Mouse (Mus musculus) liver, adult (tissue): Measurements from ENCODE around the gene Ppm1b.

Experiments used
- GATA4 ChIP-seq: IDR thresholded peaks from 2 replicates; pipeline ENCODE4 v1.6.1; 2014; ENCODE audit warnings: mild to moderate bottlenecking, low read length; ENCODE audit not compliant: insufficient replicate concordance

Ppm1b gene

DNA sequence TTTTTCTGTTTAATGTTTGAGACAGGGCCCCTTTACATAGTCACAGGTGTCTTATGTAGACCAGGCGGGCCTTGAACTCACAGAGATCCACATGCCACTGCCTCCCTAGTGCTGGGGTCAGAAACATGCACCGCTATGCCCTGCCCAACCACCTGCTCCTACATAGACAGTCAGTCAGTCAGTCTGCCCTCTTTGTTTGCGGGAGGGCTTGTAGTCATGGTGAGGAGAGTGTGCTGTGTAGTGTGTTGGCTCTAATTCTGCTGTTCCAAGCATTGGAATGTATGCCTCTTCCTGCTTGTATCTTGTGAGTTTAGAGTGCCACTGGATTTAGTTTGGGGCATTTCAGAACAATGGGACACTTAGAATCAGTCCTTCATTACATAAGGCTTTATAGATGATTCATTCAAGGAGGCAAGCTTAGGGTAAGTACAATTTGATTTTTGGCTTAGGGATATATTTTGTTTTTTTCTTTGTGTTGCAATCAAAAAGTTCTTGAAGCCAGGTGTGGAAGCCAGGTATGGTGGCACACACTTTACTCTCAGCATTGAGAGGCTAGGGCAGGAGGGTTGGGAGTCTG, 31.4 kb downstream of the Ppm1b start:
- no peak for TF ChIP-seq GATA4

DNA sequence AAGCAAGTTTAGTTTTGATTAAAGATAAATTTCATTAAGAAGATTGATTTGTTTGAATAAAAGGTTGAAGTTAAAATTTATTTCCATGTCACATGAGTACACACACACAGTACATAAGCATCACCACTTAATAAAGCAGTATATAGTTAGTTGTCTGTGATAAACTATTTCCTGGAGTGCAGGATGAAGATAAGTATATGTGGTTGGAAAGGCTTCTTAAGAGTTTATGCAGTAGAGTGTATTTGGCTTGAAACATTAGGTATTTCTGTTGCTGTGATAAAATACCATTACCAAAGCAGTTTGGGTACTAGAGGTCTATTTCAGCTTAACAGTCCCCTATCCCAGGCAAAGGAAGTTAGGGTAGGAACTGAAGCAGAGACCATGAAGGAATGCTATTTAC, 32.0 kb downstream of the Ppm1b start:
- no peak for TF ChIP-seq GATA4

DNA sequence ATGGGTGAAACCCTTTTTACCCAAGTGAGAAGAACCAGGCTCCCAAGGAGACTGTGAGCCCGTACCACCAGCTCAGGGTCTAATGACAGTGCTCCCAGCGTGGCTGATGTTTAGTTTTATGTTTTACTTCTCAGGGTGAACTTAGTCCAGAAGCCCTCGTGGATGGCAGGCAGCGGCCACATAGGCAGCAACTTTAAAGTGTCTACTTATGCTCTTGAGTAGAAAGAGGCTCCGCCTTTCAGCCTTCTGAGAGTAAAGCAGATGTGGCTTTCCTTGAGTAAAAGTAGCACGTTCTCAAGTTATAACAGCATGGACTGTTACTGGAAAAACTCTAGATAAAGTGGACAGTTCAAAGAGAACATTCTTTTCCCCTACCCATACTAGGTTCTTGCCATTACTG, 39.3 kb downstream of the Ppm1b start:
- TF ChIP-seq GATA4: no peak

DNA sequence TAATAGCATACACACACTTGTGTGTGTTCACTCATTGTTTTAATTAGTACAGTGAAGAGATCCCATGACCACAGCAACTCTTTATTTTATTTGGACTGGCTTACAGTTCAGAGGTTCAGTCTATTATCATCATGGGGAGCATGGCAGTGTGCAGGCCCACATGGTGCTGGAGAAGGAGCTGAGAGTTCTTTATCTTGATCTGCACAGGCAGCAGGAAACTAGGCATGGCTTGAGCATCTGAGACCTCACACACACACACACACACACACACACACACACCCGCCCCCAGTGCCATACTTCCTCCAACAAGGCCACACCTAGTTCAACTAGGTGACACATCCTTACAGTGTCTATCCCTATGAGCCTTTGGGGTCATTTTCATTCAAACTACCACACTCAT, 41.1 kb downstream of the Ppm1b start:
- no peak for TF ChIP-seq GATA4

DNA sequence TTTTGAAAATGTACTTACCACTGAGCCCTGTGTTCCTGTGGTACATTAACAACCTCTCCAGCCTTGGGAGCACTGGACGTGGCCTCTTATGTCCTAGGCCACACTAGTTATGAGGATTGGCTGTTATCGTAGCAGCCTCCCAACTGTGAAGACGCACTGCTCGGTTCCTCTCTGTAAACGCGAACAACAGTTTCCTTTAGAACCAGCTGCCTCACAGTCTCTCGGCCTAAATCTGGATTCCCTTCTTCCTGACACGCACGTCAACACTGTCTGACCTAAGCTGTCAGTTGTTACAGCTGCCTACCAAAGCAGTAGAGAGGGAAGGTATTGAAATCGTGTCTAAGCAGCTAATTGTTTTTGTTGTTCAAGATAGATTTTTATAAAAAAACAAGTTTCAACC, 43.1 kb downstream of the Ppm1b start:
- TF ChIP-seq GATA4: no peak

DNA sequence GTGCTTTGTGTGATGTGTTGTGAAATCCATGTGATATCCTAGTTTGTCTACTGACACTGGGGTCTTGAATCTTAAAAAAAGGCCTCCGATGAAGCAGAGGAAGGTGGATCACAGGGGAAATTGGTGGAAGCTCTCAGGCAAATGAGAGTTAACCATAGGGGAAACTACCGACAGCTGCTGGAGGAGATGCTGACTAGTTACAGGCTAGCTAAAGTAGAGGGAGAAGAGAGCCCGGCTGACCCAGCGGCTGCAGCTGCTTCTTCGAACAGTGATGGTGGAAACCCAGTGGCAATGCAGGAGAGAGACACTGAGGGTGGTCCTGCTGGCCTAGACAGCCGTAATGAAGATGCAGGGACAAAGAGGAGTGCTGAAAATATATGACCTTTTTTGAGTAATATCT, 56.9 kb downstream of the Ppm1b start:
- TF ChIP-seq GATA4: no peak

DNA sequence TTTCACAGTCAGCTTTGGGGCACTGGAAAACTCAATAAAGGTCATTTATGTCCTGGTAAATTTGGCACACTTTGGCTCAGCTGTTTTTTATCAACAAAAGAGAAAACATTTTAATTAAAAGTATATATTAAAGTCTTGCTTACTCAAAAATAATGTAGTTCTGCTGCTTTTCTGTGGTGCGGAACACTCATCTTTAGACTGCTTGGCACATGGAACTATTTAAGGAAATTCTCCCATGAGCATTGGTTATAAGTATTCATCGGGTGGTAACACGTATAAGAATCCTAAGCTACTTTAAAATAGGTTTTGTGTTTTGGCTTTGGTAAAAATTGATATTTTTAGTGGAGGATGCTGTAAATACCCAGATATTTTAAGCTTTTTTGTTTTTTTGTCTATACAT, 58.1 kb downstream of the Ppm1b start:
- no peak for TF ChIP-seq GATA4

DNA sequence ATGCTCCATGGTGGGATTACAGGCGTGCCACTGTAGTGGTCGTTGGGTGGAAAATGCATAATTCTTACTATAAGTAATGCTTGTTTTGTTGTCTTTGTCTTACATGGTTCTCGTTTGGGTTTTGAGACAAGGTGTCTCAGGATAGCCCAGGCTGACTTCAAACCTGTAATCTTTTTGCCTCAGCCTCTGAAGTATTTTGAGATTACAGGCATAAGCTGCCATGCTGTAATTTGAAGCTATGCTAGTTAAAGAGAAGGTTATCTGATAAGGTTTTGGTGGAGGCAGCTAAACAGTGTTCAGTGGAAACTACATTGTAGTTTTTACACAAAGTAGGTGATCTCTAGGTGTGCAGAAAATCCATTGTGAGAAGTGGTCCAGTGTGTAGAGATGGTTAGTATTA, 61.8 kb downstream of the Ppm1b start:
- TF ChIP-seq GATA4: no peak

DNA sequence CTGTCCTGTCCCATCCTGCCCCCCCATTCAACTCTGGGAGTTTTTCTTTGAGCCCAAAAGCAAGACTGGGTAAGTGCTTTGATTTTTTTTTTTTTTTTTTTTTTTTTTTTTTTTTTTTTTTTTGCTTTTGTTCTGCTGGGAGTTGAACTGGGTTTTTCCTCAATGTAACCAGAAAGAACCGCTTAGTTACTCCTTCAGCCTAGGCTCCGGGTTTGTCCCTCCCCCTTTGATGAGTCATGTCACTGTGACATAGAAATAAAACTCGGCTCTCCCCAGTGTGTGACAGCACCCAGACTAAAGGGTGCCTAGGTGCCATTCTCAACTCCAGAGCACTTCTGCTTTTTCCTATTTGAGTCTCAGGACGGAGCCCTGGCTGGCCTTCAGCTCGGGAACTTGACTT, 62.3 kb downstream of the Ppm1b start:
- no peak for TF ChIP-seq GATA4

DNA sequence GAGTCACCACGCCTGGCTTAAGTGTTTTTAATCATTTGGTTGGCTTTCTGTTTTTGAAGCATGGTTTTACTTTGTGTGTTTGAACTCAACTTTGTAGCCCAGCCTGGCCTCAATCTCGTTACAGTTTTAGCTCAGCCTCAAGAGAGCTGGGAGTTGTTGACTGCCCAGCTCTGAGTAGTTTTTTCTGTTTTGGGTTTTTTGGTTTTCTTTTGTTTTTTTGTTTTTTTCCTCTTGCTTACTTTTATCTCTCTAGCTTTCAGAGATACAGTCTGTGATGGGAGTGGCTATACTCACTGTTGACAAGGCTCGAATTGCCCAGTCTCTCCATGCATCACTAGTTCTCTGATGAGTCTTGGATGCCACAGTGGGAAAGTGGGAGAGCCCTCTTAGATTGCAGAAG, 63.8 kb downstream of the Ppm1b start:
- TF ChIP-seq GATA4: no peak

DNA sequence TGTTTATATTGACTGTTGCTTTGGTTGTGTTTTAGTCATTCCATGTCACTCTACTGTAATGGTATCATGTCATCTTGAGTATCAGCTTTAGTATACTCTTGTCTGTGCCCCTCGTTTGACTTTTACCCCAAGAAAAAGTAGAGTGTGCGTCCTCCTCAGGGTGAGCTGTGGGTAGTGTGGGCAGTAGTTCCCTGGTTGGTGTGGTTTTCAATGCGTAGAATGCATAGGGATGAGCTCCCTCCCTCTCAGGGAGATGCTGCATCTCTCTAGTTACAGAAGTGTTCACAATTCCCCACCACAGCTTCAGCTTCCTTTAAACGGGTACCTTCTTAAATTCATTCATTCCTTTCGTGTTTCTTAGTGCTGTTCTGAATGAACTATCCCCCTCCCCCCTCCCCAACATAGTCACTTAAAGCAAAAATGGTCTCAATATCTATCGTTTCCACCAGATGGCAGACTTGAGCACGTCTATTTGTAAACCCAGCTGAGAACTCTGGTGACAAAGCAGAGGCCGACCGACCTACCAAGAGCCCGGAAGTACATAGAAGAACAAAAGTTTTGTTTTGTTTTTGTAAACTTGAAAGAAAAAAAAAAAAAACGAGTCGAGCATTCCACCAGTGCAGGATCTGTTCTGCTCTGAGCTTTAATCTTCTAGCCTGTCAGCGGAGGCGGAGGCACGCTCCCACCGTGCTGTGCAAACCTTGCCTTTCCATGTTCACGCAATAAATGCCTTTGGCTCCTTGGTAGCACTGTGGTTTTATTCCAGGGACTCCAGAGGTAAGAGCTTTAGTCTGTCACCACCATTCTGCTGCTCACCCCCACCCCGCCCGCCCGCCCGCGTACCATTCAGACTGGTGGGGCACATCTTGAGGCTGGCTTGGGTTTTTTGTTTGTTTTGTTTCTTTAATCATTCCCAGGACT, 67.0 kb downstream of the Ppm1b start:
- no peak for TF ChIP-seq GATA4

DNA sequence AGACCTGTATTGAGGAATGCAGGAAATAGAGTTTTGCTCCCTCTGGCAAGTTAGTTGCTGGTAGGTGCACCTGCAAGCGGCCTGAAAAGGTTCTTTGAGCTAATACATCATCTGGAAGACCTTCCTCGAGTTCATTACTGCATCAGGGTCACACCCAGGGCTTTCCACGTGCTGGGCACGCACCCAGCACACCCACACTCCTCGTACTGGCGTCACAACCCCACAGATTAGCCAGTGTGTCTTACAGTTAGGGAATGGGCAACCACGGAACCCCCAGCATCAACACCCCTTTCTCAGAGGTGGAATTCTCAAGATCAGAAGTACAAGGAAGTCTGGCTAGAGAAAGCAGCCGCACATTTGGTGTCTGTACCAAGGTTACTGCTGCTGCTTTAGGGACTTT, 67.7 kb downstream of the Ppm1b start:
- no peak for TF ChIP-seq GATA4

DNA sequence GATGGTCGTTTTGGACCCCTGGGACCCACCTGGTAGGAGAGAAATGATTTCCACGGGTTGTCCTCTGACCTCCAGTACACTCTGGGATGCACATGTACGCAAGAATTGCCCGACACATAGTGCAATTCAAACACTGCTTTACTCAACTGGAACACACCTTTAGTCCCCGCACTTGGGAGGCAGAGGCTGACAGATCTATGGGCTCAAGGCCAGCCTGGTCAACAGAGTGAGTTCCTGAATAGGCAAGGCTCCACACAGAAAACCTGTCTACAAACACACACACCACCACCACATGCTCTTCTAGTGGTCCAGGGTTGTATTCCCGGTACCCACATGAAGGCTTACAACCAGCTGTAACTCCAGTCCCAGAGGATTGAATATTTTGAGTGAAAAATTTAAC, 68.6 kb downstream of the Ppm1b start:
- TF ChIP-seq GATA4: no peak

DNA sequence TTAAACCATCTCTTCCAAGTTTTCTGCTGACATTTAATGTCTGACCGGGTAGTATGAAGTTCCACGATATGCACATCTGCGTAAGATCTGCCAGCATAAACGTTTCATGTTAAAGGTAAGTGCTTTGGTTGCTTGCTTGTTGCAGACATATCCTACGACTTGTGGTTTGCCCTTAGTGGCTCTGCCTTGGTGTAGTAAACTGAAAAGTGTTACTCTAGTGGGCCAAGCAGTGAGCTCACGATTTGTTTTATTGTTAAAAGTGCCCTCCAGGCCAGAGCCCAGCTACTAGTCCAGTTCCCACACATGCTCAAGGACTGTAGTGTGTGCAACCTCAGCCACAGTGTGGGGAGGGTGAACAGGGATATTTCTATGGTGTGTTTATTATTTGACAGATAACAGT, 69.9 kb downstream of the Ppm1b start:
- TF ChIP-seq GATA4: no peak

DNA sequence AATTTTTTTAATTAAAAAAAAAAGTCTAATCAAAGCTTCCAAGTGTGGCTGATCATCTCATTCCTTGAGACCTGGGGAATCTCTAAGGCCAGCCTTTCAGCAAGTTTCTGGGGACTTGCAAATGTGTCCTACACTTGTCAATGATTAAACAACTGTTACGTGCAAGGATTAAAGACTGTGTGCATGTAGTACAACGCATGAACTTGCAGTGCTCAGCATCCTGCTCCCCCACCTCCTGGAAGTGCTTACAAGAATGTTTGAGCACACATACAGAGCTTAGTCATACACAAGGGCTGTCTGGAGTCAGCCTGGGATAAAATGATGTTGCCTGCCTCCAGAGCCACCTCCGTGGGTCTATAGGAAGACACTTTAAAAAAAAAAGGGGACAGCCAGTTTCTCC, 70.7 kb downstream of the Ppm1b start:
- TF ChIP-seq GATA4: no peak

DNA sequence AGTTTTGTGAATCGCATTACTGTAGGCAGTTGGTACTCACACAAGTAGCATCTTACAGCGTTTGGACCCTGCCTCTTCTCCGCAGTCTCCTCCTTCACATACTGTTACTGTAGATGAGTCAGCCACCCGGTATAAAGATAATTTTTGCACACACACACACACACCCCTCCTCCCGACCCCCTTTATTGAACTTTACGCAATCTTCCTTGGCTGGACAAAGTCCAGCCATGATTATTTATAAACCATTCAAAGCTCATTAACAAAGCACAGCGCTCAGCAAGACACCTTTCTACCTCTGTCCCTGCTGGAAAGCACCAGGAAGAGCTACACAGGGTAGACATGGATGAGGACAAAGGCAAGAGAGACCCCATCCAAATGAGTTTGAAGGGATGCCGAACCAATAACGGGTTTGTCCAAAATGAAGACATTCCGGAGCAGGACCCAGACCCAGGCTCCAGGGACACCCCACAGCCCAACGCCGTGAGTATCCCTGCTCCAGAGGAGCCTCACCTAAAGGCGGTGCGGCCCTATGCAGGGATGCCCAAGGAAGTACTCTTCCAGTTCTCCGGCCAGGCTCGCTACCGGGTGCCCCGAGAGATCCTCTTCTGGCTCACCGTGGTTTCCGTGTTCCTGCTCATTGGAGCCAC, 71.7 kb downstream of the Ppm1b start, which contains the start of gene Slc3a1:
TSS of gene Slc3a1 (plus strand) at position 284 of the 647 bp plus-strand sequence.
- TF ChIP-seq GATA4: no peak
